Mouse (Mus musculus) urinary bladder, postnatal 10 days (tissue): Measurements from ENCODE around the gene Tmem14a.
"Not testable (repeated sequence)": the region's sequence is repeated elsewhere in the genome, so short reads cannot be mapped to it uniquely, and the experiment has no call there.

ENCODE experiments used
- DNase-seq: peaks from one replicate; pipeline ENCODE4 v3.0.0; 2022; ENCODE audit warnings: low spot score

Tmem14a gene

DNA sequence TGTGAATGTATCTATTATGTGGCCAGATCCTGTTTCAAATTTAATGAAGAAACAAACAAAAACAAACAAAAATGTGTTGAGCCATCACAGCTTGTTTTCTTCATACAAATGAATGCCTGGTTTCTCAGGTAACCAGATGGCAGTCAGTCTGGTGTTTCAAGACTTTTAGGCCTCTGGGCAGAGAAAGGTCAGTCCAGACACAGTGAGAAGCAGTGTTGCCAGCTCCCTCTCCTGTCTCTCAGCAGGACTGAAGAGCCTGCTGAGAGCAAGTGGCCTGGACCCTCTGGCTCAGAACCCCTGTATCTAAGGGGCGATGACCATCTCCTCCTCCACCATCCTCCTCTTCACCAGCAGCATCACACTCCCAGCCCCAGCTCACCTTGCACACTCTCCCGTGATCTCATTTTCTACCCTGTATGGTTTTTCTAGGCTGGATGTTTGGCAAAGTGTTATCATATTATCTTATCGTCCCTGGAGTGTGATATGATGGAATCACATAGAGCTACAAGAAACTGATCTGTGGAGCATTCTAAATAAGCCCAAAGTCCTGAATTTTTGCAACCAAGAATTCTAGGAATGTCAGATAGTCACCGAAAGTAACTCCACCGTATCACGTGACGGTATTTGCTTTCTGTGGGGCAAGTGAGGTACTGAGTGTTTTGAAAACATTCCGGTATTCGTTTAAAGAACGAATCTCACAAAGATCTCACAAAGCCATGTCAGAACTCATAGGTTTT, 34.4 kb downstream of the Tmem14a start:
- DNase-seq, result no peak

DNA sequence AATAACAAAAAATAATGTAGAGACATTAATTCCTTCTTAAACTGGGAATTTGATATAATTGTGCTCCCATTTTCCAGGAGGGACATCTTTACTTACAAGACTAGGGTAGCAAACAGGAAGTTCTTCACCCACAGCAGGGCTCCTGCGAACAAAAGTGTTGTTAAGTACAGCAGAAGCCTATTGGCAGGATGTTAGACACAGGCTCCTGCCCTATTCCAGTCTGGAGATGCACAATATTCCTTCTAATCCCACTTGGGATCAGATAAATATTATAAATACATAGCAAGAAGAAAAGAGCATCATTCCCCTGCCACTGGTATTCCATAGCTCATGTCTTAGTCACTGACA, 34.9 kb downstream of the Tmem14a start:
- no peak for DNase-seq

DNA sequence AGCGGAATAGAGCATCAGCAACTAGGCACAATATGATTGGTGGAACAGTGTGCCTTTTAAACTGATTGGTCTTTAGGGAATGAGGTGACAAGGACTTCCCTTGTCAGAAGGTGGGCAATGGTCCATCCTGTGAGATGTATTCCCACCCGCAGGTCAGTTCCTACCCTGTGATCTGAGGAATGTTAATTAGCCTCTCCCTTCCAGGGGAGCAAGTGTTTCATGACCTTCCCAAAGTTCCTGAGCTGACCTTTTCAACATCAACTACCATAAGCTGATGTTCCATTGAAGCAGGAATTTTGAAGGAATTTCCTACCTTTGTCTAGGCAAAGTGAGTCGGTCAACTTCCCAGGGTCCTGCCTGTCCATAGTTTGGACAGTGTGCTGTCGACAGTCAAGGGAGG, 35.5 kb downstream of the Tmem14a start:
- DNase-seq, result no peak

DNA sequence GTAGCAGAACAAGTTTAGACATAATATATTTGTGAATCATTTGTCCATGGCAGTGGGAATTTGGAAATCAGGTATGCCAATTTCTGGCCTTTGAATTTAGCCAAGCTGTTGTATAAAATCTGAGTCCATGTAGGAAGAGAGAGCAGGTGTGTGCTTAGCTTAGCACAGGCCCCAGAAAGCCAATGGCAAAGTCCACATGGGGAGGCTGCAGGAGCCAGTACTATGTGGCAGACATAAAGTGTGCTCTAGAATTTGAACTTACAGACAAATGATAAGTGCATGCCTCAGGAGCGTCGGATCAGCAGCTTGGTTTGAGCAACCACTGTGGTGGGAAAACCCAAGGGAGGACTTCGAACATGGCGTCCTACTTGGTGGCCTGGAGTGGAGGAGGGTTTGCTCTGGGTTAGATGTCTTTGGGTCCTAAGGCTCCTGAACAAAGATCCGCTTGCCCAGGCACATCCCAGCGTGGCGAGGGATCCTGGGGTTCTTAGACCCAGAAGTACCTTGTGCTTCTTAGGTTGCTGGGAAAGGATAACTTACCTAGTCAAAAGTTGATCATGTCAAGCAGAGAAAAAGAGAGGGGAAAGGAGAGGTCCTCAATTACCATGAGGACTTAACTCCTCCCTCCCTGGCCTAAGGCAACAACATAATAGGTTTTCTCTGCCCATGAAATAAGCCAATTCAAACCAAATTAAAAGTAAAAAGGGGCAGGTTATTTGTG, 37.4 kb downstream of the Tmem14a start:
- DNase-seq, result no peak

DNA sequence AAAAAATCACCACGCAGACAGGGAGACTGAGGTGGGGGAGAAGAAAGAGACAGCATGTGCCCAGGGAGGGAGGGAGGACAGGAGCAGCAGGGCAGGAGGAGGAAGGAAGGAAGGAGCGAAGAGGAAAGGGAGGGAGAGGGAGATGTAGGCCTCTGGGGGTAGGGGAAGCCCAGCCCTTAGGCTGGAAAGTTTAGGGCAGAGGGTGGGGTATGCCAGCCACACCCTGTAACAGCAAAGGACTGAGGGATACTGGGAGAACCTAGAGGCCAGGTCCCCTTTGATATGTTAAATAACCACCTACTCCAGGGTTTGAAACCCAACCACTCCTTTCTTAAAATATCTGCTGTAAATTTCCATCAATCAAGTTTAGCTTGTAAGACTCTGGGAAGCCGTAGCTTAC, 38.0 kb downstream of the Tmem14a start:
- DNase-seq, result no peak

DNA sequence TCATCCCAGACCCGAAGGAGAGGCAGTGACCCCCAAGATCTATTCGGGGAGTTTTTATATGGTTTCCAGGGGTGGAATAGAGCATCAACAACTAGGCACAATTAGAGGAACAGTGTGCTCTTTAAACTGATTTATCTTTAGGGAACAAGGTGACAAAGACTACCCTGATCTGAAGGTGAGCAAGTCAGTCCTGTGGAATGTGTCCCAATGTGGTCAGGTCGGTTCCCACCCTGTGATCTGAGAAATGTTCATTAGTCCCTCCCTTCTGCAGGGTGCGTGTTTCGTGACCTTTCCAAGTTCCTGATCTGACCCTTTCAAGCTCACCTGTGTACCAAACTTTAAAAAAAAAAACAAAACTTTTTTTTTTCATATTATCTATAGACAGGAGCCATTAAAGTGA, 38.5 kb downstream of the Tmem14a start:
- DNase-seq, result no peak

DNA sequence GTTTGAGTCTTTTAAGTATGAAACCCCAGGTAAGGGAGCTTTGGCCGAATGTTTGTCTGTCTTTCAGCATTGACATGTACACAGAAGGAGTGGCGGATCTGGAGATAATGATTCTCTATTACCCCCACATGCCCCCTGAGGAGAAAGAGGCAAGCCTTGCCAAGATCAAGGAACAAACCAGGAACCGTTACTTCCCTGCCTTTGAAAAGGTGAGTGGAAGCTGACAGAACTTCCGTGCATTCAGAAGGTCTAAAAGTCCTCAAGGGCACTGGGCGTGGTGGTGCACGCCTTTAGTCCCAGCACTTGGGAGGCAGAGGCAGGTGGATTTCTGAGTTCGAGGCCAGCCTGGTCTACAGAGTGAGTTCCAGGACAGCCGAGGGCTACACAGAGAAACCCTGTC, 41.6 kb downstream of the Tmem14a start:
- not testable (repeated sequence) for DNase-seq

DNA sequence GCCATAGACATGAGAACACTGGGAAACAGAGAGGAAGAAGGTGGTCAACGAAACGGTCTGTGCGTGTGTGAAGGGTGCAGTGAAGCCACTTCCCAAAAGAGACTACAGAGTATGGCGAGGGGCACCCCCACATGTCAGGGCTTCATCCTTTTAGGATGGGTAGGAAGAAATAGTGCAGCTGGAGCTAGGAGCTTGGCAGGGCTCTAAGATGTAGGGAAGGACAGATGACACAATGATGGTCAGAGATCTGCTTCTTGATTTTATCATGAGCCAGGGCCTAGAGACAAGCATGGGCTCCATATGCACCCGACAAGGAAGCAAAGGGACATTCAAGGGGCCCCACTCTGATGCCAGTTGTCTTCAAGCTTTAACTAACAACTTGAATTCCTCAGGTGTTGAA, 44.0 kb downstream of the Tmem14a start:
- DNase-seq, result no peak

DNA sequence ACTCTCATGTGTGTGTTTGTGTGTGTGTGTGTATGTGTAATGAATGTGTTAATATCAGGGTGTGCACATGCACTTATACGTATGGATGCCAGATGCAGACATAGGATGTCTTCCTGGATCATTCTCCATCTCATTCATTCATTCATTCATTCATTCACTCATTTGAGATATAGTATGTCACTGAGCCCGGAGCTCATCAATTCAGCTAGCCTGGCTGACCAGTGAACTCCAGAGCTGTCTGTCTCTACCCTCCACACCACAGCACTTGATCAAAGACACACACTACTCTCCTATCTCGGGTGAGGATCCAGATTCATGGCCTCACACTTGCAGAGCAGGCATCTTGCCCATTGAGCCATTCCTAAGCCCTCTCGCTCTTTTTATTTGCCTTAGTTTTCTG, 45.6 kb downstream of the Tmem14a start:
- no peak for DNase-seq

DNA sequence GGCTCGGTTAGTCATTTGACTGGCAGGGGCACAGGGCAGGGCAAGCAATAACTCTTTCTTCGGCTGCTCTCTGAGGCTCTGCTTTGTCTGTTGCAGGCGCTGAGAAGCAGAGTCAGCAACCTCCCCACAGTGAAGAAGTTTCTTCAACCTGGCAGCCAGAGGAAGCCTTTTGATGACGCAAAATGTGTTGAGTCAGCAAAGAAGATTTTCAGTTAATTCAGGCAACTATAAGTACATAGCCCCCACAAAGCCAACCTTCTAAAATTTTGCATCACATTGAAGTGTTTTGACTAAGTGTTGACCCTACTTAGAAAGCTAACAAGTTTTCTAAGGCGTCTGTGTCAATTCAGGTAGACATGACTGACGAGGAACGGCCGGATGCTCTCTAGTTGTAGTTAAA, 46.4 kb downstream of the Tmem14a start:
- DNase-seq, result no peak

DNA sequence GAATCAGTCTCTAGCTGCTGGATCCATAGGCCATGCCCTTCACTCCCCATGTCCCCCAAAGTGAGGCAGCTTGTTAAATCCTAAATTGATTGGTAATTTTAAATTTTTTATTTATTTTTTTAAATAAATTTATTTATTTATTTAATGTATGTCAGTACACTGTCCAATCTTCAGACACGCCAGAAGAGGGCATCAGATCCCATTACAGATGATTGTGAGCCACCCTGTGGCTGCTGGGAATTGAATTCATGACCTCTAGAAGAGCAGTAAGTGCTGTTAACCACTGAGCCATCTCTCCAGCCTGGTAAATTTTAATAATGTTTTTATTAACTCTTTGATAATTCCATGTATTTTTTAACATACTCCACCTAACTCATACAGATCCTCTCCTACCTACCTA, 48.4 kb downstream of the Tmem14a start:
- DNase-seq, result no peak

DNA sequence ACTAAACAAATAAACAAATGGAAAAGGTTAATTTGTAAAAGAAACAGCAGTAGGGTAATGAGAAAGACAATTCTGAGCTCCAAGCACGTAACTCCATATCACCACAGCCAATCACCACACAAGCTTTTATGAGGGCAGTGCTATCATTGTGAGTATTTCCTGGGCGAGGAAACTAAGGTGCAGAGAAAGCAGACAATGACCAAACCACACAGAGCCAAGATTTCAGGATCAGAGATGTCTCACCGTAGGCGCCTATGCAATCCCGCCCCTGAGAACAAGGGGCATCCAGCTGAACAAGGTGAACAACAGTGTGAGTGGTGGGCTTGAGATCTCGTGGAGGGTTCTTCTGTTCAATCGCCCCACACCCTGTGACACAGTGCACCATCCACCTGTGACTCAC, 49.1 kb downstream of the Tmem14a start:
- DNase-seq, result not testable (repeated sequence)

DNA sequence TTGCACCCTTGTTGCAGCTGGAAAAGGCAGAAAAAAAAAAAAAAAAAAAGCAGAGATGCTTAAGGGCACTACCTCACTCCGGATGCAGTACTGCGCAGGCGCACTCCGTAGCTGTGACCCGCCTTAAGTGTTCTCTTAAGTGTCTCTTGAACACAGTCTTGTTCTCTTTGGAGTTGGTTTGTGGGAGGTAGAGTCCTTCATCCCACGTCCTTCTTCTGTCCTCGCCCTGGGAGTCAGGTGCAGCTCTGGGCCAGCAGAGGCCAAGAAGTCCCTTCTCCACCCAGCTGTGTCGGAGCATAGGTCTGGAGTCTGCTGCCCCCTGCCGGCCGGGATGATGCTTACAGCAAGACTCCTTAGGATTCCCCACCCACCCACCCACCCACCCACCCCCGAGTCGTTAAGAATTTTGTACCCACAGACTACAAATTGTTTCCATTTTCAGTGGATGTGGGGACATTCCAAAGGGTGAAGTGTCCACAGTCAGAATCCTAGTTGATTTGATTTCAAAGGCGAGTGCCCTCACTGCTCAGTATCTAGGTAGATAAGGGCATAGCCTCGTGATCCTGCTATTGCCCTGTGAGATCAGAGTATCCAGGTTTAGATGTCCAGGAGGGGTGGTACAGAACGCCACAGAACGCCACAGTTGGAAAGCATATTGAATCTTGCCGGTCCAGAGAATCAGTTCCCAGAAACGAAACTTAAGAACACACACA, 53.1 kb downstream of the Tmem14a start:
- DNase-seq, result peak; percentile 50

DNA sequence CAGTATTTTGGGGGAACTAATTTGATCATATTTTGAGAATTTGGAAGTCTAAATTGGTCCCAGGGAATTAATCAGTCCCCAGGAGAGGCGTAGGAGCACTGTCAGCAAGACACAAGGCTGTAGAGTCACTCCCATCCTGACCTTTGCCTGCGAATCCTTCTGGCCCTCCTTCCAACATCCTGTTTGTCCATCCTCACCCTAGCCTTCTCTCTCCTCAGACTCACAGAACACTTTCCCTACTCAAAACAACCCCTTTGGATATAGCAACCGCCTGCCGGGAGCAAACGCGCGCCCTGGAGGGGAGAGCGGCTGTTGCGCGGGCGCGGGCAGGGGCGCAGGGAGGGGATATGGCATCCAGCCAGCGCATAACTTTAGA, 53.7 kb downstream of the Tmem14a start:
- no peak for DNase-seq

DNA sequence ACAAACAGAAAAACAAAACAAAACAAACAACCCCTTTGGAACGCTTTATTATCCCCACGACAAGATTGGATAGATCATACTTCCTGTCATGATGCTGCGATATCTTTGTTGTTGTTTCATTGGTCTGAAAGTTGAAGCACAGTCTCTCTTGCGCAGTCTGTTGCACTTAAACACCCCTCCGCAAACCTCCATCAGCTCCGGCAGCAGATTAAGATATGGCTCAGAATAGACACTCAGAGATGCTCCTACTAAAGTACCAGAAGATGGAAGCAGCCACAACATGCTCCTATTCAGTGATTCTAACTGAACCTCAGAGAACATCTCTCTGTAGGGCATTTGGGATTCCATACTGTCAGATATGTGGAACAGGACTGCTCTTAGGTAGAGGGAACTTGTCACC, 54.7 kb downstream of the Tmem14a start:
- DNase-seq, result no peak

DNA sequence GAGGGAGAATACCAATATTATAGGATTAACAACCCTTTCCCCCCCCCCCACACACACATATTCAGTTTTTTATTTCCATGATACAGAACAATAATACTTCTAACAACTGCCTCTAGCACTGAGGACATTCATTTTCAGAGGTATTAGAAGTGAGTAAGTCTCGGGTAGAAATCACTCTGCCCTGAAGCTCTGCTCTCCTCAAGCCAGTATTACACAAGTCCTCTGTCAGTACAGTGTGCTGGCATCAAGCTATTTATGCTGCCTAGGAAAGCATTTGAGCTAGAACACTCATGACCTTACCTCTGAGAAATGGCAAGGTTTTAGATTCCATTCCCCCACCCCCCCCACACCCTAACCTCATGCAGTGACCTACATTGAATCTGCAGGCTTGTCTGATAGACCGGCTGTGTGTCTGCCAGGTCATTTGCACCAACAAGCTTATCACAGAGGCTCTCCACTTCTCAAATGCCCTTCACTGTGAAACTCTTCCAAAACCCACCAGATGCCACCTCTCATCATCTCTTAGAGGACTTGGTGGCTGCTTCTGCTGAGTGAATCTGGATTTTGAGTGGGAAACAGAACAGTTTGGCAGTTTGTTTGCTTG, 56.2 kb downstream of the Tmem14a start:
- no peak for DNase-seq

DNA sequence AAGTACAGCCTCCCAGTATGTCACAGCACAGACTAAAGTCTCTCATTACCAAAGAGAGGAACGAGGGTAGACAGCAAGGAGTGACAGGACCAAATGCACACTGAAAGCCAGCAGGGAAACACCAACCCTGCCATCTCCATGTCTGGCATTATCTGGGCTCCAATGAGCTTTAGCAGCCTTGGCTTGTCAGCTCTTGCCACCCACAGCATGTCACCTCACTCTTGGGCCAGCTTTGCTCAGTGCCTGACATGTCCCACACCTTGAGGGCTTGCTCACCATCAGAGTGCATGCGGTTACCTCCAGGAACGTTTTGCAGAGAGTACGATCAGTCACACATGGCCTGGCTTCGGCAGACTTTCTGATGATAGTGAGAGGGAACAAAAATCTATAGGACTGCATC, 57.0 kb downstream of the Tmem14a start:
- not testable (repeated sequence) for DNase-seq

DNA sequence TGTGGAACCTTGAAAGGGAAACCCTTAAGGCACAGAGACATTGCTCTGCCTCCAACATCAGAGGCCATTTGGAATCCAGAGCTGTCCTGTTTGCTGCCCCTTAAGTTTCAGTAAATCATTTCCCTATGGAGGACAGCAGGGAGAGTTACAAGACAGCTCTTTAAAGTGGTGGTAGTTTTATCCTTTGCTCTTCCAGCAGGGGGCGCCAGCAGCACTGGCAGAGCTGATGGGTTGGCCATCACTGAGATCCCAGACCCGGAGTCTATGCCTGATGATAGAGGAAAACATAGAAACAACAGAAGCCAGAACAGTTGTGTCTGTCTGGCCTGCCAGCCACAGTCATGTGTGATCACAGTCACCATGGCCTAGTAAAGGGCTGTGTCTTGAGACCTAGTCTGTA, 57.8 kb downstream of the Tmem14a start:
- not testable (repeated sequence) for DNase-seq
